Mouse (Mus musculus) natural killer cell, adult 2 months (primary cell): ENCODE results near the gene Plau.

Source experiments
- DNase-seq, 2 experiments: peaks; one replicate each; pipeline ENCODE4 v3.0.0; 2022; ENCODE audit warnings: low spot score in 2 of 2

The Plau gene

GRCm38 (mm10) chr14:20806116-20806840, 30.2 kb upstream of the Plau start:
- no peak for DNase-seq

GRCm38 (mm10) chr14:20809349-20809748, 27.1 kb upstream of the Plau start:
- no peak for DNase-seq

GRCm38 (mm10) chr14:20809820-20810219, 26.6 kb upstream of the Plau start:
- no peak for DNase-seq

GRCm38 (mm10) chr14:20811236-20811635, 25.2 kb upstream of the Plau start:
- DNase-seq = peak; percentile 29 to 52

GRCm38 (mm10) chr14:20811779-20812406, 24.6 kb upstream of the Plau start:
- no peak for DNase-seq

GRCm38 (mm10) chr14:20815448-20815847, 21.0 kb upstream of the Plau start:
- no peak for DNase-seq

GRCm38 (mm10) chr14:20824517-20824916, 11.9 kb upstream of the Plau start:
- no peak for DNase-seq

GRCm38 (mm10) chr14:20825516-20825915, 10.9 kb upstream of the Plau start:
- DNase-seq = no peak

- DNase-seq = no peak
Observed at GRCm38 (mm10) chr14:20827061-20827460, 9.4 kb upstream of the Plau start.

- no peak for DNase-seq
Observed at GRCm38 (mm10) chr14:20827491-20827890, 9.0 kb upstream of the Plau start.

- no peak for DNase-seq
Observed at GRCm38 (mm10) chr14:20828524-20828923, 7.9 kb upstream of the Plau start.

GRCm38 (mm10) chr14:20829523-20830366, 6.7 kb upstream of the Plau start:
- peak in 1 of 2 experiments; percentile 34 for DNase-seq

- DNase-seq = no peak
Observed at GRCm38 (mm10) chr14:20831141-20831910, 5.1 kb upstream of the Plau start.

GRCm38 (mm10) chr14:20831915-20832314, 4.5 kb upstream of the Plau start:
- no peak for DNase-seq

GRCm38 (mm10) chr14:20833525-20833924, 2.9 kb upstream of the Plau start:
- no peak for DNase-seq

GRCm38 (mm10) chr14:20834136-20834535, 2.3 kb upstream of the Plau start:
- DNase-seq = peak; percentile 21 to 34

GRCm38 (mm10) chr14:20836905-20837376, 481 bp downstream of the Plau start:
- DNase-seq = no peak

GRCm38 (mm10) chr14:20837681-20838080, 1.2 kb downstream of the Plau start:
- DNase-seq = no peak

GRCm38 (mm10) chr14:20841526-20841925, 5.1 kb downstream of the Plau start:
- no peak for DNase-seq

GRCm38 (mm10) chr14:20842629-20843028, 6.2 kb downstream of the Plau start:
- DNase-seq = no peak

- DNase-seq = no peak
Observed at GRCm38 (mm10) chr14:20844126-20844525, 7.7 kb downstream of the Plau start.
